Mouse (Mus musculus): Measurements from ENCODE around the gene Sh3kbp1. TPM values are rescaled to one million over a fixed set of nuclear protein-coding genes. Genes with fewer than 3 reads are reported as not detected.

Sh3kbp1 gene
- total and polyA plus RNA-seq, 3 experiments = 5.7 to 34.7 (median 28.9) TPM

GRCm38 (mm10) chrX:159928834-159929233 is 301.8 kb downstream of the Sh3kbp1 start:
- no peak for DNase-seq

- no peak for DNase-seq
Measured at GRCm38 (mm10) chrX:159932027-159932426, 305.0 kb downstream of the Sh3kbp1 start.

- no peak for DNase-seq
Measured at GRCm38 (mm10) chrX:159942569-159942968, 315.5 kb downstream of the Sh3kbp1 start.

GRCm38 (mm10) chrX:159943586-159943985 is 316.5 kb downstream of the Sh3kbp1 start:
- DNase-seq = no peak

- DNase-seq = no peak
Measured at GRCm38 (mm10) chrX:159953546-159954429, 326.7 kb downstream of the Sh3kbp1 start.

GRCm38 (mm10) chrX:159954430-159954779 is 327.3 kb downstream of the Sh3kbp1 start:
- DNase-seq = no peak

- DNase-seq = no peak
Measured at GRCm38 (mm10) chrX:159955433-159955832, 328.4 kb downstream of the Sh3kbp1 start.

GRCm38 (mm10) chrX:159961385-159961784 is 334.3 kb downstream of the Sh3kbp1 start:
- DNase-seq = no peak

- peak; percentile 35 for DNase-seq
Measured at GRCm38 (mm10) chrX:159963273-159963672, 336.2 kb downstream of the Sh3kbp1 start.

- no peak for DNase-seq
Measured at GRCm38 (mm10) chrX:159963925-159964324, 336.9 kb downstream of the Sh3kbp1 start.

- no peak for DNase-seq
Measured at GRCm38 (mm10) chrX:159969025-159969424, 342.0 kb downstream of the Sh3kbp1 start.

GRCm38 (mm10) chrX:159971091-159971779 is 344.2 kb downstream of the Sh3kbp1 start:
- no peak for DNase-seq

- peak; percentile 20 for DNase-seq
Measured at GRCm38 (mm10) chrX:159973730-159974129, 346.7 kb downstream of the Sh3kbp1 start.

- DNase-seq = no peak
Measured at GRCm38 (mm10) chrX:159976243-159976642, 349.2 kb downstream of the Sh3kbp1 start.

- DNase-seq = peak; percentile 78
Measured at GRCm38 (mm10) chrX:159988002-159988960, 361.2 kb downstream of the Sh3kbp1 start, which contains the start of gene Map3k15. Gene Map3k15, plus strand, starts transcription at chrX:159988433.

GRCm38 (mm10) chrX:159995808-159996207 is 368.7 kb downstream of the Sh3kbp1 start:
- no peak for DNase-seq

Other genes with a start within 250 kb of the Sh3kbp1 start
- 1 to 10 TPM; 2.0 to 3.9 TPM for gene Map7d2, start 212.7 kb upstream of the Sh3kbp1 start, total RNA-seq (2021)
- 0.07 and 0.19 TPM in 2 replicates for gene Map7d2, start 212.7 kb upstream of the Sh3kbp1 start, polyA plus RNA-seq (2012; rRNA removed)
- 1 to 10 TPM; 8.5 to 9.2 TPM for gene Bclaf3, start 100.6 kb upstream of the Sh3kbp1 start, total RNA-seq (2021)
- gene Bclaf3, start 100.6 kb upstream of the Sh3kbp1 start, polyA plus RNA-seq (2012; rRNA removed) = 0.32 and 0.53 TPM in 2 replicates

All from adrenal gland, adult 2 months (tissue).